Mouse (Mus musculus) liver, embryonic 12.5 days (tissue): ENCODE results near the gene Miox. TPM values are rescaled to one million over a fixed set of nuclear protein-coding genes. Genes with fewer than 3 reads are reported as not detected.

Experiments
- microRNA-seq: library from miRNA; unstranded; fragments of <30 nt; microRNA quantifications from one replicate; pipeline ENCODE4, GENCODE M21; 2017
- polyA plus RNA-seq: library from polyadenylated mRNA; unstranded; fragments of >200 nt; fragmentation: Nextera tagmentation; extraction: Ambion mirVana; gene quantifications from 2 replicates; pipeline ENCODE4 v1.2.1, GENCODE M21; 2016

The Miox gene
- polyA plus RNA-seq, 1 experiment from 2014 or later, result 2.4 TPM

Small RNAs within 50 kb of the gene (microRNA-seq; reads per million reads assigned to microRNA genes)
- gene Mir6959, result not detected

Other genes starting within 250 kb of the Miox start
- 11.6 and 12.8 TPM in 2 replicates for gene Selenoo, start 245.3 kb upstream of the Miox start, polyA plus RNA-seq
- gene Tubgcp6, start 211.3 kb upstream of the Miox start, polyA plus RNA-seq, result 11.8 and 12.7 TPM in 2 replicates
- gene Hdac10, start 205.7 kb upstream of the Miox start, polyA plus RNA-seq, result 12.8 and 15.3 TPM in 2 replicates
- gene Mapk12, start 193.7 kb upstream of the Miox start, polyA plus RNA-seq, result 2.3 and 2.7 TPM in 2 replicates
- 1.8 TPM in 2 replicates for gene Mapk11, start 184.8 kb upstream of the Miox start, polyA plus RNA-seq
- gene Plxnb2, start 153.6 kb upstream of the Miox start, polyA plus RNA-seq, result 38.5 and 38.8 TPM in 2 replicates
- 5.3 and 5.5 TPM in 2 replicates for gene Dennd6b, start 137.9 kb upstream of the Miox start, polyA plus RNA-seq
- gene Ppp6r2, start 122.8 kb upstream of the Miox start, polyA plus RNA-seq, result 21.4 and 23.9 TPM in 2 replicates
- 32.5 and 34.1 TPM in 2 replicates for gene Sbf1, start 19.1 kb upstream of the Miox start, polyA plus RNA-seq
- 3.3 TPM in 2 replicates for gene Adm2, start 11.7 kb upstream of the Miox start, polyA plus RNA-seq
- gene Lmf2, start 21.3 kb downstream of the Miox start, polyA plus RNA-seq, result 36.2 and 41.1 TPM in 2 replicates
- gene Ncaph2, start 21.3 kb downstream of the Miox start, polyA plus RNA-seq, result 134 TPM in 2 replicates
- gene Sco2, start 39.4 kb downstream of the Miox start, polyA plus RNA-seq, result 4.9 and 5.6 TPM in 2 replicates
- gene Tymp, start 42.6 kb downstream of the Miox start, polyA plus RNA-seq, result 0.62 and 0.75 TPM in 2 replicates
- 0.50 and 0.65 TPM in 2 replicates for gene Odf3b, start 44.9 kb downstream of the Miox start, polyA plus RNA-seq
- gene Klhdc7b, start 50.5 kb downstream of the Miox start, polyA plus RNA-seq, result not detected in 2 replicates
- gene Syce3, start 76.1 kb downstream of the Miox start, polyA plus RNA-seq, result not detected in 2 replicates
- 2.0 and 2.3 TPM in 2 replicates for gene Cpt1b, start 91.5 kb downstream of the Miox start, polyA plus RNA-seq
- gene C730034F03Rik, start 95.2 kb downstream of the Miox start, polyA plus RNA-seq, result 2.1 and 2.3 TPM in 2 replicates
- gene Gm44502, start 95.3 kb downstream of the Miox start, polyA plus RNA-seq, result not detected in 2 replicates
- 29.0 and 30.4 TPM in 2 replicates for gene Chkb, start 95.5 kb downstream of the Miox start, polyA plus RNA-seq
- gene Mapk8ip2, start 119.5 kb downstream of the Miox start, polyA plus RNA-seq, result 0.05 and 0.13 TPM in 2 replicates
- gene Arsa, start 143.0 kb downstream of the Miox start, polyA plus RNA-seq, result 6.6 and 7.0 TPM in 2 replicates
- gene Shank3, start 165.2 kb downstream of the Miox start, polyA plus RNA-seq, result 0.81 and 1.4 TPM in 2 replicates
- not detected in 2 replicates for gene Acr, start 233.9 kb downstream of the Miox start, polyA plus RNA-seq